Mouse (Mus musculus) lung, postnatal 25 days (tissue): ENCODE measurements around the gene Ankrd52.

Source experiments
- DNase-seq: peaks from one replicate; pipeline ENCODE4 v3.0.0; 2022; ENCODE audit warnings: low spot score

Ankrd52 gene

GRCm38 (mm10) chr10:128401638-128402037, 24.7 kb downstream of the Ankrd52 start:
- DNase-seq: no peak

- DNase-seq: no peak
These were observed 27.0 kb downstream of the Ankrd52 start for GRCm38 (mm10) chr10:128403931-128404330.

GRCm38 (mm10) chr10:128408591-128409535, 31.9 kb downstream of the Ankrd52 start:
- DNase-seq: no peak

- peak; percentile 99 for DNase-seq
These were observed 33.0 kb downstream of the Ankrd52 start for GRCm38 (mm10) chr10:128409692-128410559.

GRCm38 (mm10) chr10:128410560-128410845, 33.6 kb downstream of the Ankrd52 start:
- DNase-seq: no peak

GRCm38 (mm10) chr10:128411211-128412054, 34.5 kb downstream of the Ankrd52 start, which contains the start of the genes Nabp2 and Rnf41:
Nabp2 (minus strand) TSS chr10:128411492.
Rnf41 (plus strand) TSS chr10:128411657.
- DNase-seq: peak; percentile 97

- DNase-seq: peak; percentile 25
These were observed 35.1 kb downstream of the Ankrd52 start for GRCm38 (mm10) chr10:128412055-128412381.

- DNase-seq: no peak
These were observed 35.6 kb downstream of the Ankrd52 start for GRCm38 (mm10) chr10:128412558-128412957.

GRCm38 (mm10) chr10:128413076-128413475, 36.2 kb downstream of the Ankrd52 start:
- DNase-seq: no peak

GRCm38 (mm10) chr10:128414848-128415247, 37.9 kb downstream of the Ankrd52 start:
- DNase-seq: no peak

- no peak for DNase-seq
These were observed 45.5 kb downstream of the Ankrd52 start for GRCm38 (mm10) chr10:128422426-128422825.

GRCm38 (mm10) chr10:128424604-128425003, 47.7 kb downstream of the Ankrd52 start:
- peak; percentile 21 for DNase-seq

GRCm38 (mm10) chr10:128425260-128425659, 48.3 kb downstream of the Ankrd52 start:
- no peak for DNase-seq

- DNase-seq: no peak
These were observed 52.1 kb downstream of the Ankrd52 start for GRCm38 (mm10) chr10:128429052-128429451.

GRCm38 (mm10) chr10:128429454-128429853, 52.5 kb downstream of the Ankrd52 start:
- no peak for DNase-seq

- DNase-seq: no peak
These were observed 56.5 kb downstream of the Ankrd52 start for GRCm38 (mm10) chr10:128433417-128433816.

GRCm38 (mm10) chr10:128434681-128435080, 57.8 kb downstream of the Ankrd52 start:
- no peak for DNase-seq

GRCm38 (mm10) chr10:128435186-128435823, 58.4 kb downstream of the Ankrd52 start:
- peak; percentile 43 for DNase-seq

- no peak for DNase-seq
These were observed 59.0 kb downstream of the Ankrd52 start for GRCm38 (mm10) chr10:128435873-128436272.

GRCm38 (mm10) chr10:128436376-128436775, 59.5 kb downstream of the Ankrd52 start:
- no peak for DNase-seq

GRCm38 (mm10) chr10:128438675-128439279, 61.9 kb downstream of the Ankrd52 start:
- DNase-seq: peak; percentile 61
